Mouse (Mus musculus) liver, embryonic 14.5 days (tissue): ENCODE data around the gene Olfr824.

Source experiments
- CTCF ChIP-seq: IDR thresholded peaks from 2 replicates; pipeline ENCODE4 v1.5.1; 2016; ENCODE audit warnings: antibody characterized with exemption, low read depth, control low read depth
- EP300 ChIP-seq: IDR thresholded peaks from 2 replicates; pipeline ENCODE4 v1.6.1; 2016; ENCODE audit warnings: antibody characterized with exemption, low read depth

DNA sequence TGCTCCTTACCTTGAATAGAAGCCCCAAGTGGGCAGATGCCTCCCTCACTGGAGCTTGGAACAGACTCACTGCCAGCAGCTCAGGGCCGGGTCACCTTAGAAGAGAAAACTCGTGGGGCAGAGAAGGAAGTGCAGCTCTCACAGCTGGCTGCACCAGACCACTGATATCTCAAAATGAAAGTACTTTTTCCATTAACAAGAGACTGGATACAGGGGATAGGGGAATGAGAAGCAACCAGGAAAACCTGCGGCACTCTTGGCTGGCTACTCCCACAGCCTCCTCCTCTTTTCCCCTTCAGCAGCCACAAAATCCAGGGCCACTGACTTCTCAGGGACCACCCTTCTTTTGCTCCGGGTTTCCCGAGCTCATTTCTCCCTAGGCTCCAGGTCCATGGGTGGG is 14.3 kb upstream of the Olfr824 start:
- TF ChIP-seq CTCF (no peak), EP300 (no peak)
